Mouse (Mus musculus): ENCODE results near the gene Prtn3.
"Not testable (repeated sequence)": the region's sequence is repeated elsewhere in the genome, so short reads cannot be mapped to it uniquely, and the experiment has no call there.

The Prtn3 gene

DNA sequence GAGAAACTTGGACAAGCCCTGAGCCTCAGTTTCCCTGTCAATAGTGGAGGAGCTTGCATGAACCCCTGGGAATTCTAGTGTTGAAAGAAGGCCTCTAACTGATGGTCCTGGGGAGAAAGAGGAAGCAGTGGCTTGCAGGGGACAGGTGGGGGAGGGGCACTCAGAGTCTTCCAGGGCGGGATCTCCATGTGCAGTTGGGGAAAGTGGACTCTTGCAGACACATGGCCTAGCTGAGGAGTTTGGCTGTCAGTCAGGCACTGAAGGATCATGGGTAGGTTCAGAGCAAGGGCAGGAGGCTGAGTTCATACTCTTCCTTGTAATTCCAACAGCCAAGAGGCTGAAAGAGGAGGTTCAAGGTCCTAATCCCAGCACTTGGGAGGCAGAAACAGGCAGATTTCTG lies 2.9 kb downstream of the Prtn3 start:
- in situ Hi-C loops (cut with MboI, MseI), result no loop called here

DNA sequence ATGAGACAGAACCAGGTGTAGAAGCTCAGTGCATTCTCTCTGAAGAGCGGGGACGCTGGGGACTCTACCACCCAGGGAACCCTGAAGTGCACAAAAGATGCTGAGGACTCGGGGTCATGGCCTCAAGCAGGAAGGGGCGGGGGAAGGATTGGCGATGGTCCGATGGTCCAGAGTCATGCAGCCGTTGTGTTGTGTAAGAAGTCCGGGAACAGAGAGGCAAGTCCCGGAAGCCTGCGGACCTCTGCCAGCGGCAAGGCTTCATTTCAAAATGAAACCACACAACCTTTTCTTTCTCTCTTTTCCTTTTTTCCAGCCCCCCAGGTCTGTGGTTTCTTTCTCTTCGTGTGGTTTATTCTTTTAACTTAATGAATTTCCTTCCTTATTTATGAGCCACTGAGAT lies 3.5 kb downstream of the Prtn3 start:
- in situ Hi-C loops (cut with MboI, MseI), result no loop called here

GRCm38 (mm10) chr10:79879527-79879926 lies 5.3 kb downstream of the Prtn3 start:
- in situ Hi-C loops (cut with MboI, MseI), result no loop called here

- in situ Hi-C loops (cut with MboI, MseI), result no loop called here
These were observed 6.4 kb downstream of the Prtn3 start for GRCm38 (mm10) chr10:79880721-79881120.

DNA sequence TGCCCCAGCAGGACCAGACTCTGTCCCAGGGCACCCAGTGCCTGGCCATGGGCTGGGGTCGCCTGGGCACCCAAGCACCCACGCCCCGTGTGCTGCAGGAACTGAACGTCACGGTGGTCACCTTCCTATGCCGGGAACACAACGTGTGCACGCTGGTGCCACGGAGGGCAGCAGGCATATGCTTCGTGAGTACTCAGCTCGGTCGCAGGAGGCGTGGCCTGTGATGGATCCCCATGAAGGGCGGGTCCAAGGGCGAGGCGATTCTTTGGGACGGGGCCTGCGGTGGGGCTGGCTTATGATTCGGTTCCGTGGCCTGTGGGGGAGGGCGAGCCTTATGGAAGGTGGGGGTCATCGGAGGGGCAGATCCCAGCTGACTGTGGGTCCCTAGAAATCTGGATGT lies 7.7 kb downstream of the Prtn3 start:
- in situ Hi-C loops (cut with MboI, MseI), result no loop called here

- in situ Hi-C loops (cut with MboI, MseI), result no loop called here
These were observed 9.2 kb downstream of the Prtn3 start for GRCm38 (mm10) chr10:79883297-79884084.

- in situ Hi-C loops (cut with MboI, MseI), result no loop called here
These were observed 10.2 kb downstream of the Prtn3 start for GRCm38 (mm10) chr10:79884446-79884845.

DNA sequence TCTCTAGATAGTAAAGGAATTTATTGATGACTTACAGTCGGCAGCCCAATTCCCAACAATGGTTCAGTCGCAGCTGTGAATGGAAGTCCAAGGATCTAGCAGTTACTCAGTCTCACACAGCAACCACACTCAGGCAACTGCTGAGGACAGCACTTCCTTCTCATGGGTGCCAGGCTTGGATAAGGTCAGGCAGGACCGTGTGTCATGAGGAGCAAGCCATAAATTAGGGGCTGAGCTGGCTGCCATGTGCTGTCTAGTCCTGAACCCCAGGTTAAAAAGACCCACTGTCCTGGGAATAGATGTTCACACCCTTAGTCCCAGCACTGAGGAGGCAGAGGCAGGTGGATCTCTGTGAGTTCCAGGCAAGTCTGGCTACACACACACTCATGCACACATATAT lies 10.7 kb downstream of the Prtn3 start:
- in situ Hi-C loops (cut with MboI, MseI), result loop anchor here (5.0 kb wide), 1 partner anchor 67 kb away; no protein-coding TSS in a partner anchor

GRCm38 (mm10) chr10:79886054-79886453 lies 11.8 kb downstream of the Prtn3 start, which contains the start of gene Elane:
Elane (plus strand) TSS chr10:79886247.
- in situ Hi-C loops (cut with MboI, MseI), result loop anchor here (5.0 kb wide), 1 partner anchor 66 kb away; no protein-coding TSS in a partner anchor

DNA sequence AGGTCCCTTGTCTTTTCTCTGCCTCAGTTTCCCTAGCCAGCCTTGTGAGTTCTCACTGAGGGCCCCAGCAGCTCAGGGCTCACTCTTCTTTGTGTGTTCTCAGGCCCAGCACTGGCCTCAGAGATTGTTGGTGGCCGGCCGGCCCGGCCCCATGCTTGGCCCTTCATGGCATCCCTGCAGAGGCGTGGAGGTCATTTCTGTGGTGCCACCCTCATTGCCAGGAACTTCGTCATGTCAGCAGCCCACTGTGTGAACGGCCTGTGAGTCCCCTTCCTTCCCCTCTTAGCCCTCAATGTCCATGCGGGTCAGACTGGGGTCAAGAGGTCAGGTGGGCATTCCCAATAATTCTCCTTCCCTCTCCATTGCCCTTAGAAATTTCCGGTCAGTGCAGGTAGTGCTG lies 12.3 kb downstream of the Prtn3 start:
- in situ Hi-C loops (cut with MboI, MseI), result loop anchor here (5.0 kb wide), 1 partner anchor 66 kb away; no protein-coding TSS in a partner anchor

DNA sequence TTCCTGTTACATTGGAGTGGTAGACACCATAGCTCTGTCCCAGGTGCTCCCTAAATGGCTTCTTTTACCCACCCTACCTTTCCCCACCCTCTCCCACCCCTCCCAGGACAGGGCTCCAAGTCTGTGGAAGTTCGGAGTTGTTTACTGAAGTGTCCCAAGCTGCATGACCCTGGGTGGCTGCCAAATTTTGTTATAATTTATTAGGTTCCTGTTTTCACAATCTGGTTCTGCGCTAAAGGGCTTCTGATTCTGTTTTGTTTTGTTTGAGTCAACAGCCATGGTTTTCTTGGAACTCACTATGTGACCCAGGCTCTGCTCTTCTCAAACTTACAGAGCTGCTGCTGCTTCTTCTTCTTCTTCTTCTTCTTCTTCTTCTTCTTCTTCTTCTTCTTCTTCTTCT lies 15.1 kb downstream of the Prtn3 start:
- in situ Hi-C loops (cut with MboI, MseI), result loop anchor here (5.0 kb wide), 1 partner anchor 63 kb away; no protein-coding TSS in a partner anchor

GRCm38 (mm10) chr10:79890670-79891069 lies 16.4 kb downstream of the Prtn3 start, which contains the start of gene Cfd:
Cfd (plus strand) TSS chr10:79890853.
- in situ Hi-C loops (cut with MboI, MseI), result no loop called here

DNA sequence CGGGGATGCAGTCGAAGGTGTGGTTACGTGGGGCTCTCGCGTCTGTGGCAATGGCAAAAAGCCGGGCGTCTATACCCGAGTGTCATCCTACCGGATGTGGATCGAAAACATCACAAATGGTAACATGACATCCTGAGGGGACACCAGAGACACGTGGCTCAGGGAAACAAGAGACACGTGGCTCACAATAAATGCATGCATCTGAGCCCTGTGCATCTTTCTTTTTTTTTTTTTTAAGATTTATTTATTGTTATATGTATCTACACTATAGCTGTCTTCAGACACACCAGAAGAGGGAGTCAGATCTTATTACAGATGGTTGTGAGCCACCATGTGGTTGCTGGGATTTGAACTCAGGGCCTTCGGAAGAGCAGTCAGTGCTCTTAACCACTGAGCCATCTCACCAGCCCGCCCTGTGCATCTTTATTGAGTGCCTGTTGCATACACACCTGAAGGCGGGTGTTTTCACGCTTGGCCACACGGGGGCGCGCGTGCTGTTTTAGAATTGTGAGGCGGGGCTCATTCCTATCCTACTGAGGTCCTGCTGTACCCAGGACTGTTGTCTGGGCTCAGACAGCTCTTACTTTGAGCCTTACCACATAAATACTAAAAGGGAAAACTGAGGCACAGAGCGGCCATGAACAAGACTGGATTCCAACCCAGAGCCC lies 18.3 kb downstream of the Prtn3 start:
- in situ Hi-C loops (cut with MboI, MseI), result not testable (repeated sequence)

DNA sequence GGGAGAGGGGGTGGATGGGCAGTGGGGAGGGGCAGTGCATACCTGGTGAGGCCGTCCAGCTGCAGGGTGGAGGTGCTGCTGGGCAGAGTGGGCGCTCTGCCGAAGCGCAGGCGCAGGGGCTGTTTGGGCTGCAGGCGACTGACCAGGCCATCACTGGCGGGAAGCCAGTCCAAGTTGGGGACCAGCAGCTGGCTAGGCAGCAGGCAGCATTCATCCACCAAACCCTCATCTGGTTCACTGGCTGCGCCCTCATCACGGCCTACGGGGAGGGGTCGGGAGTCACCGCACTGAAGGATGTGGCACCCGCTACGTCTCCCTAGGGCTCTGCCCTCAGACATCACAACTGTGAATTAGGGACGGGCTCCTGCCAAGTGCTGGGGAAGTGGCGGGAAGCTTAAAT lies 22.0 kb downstream of the Prtn3 start:
- in situ Hi-C loops (cut with MboI, MseI), result no loop called here

DNA sequence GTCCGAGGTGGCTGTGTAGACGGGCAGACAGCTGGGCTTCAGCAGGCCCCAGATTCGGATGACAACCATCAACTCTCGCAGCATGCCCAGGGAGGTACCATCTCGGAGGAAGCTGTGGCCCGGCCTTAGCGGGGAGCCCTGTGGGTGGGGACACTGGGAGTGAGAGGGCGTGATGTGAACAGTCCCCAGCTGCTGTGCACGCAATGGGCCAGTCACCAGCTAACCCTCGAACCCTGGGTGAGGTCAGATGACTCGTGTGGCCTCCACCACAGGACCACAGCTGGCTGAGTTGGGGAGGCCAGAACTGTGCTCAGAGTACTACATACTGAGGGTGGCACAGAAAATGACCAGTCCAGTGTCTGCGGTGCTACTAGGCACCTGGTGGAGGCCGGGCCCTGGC lies 22.5 kb downstream of the Prtn3 start:
- in situ Hi-C loops (cut with MboI, MseI), result no loop called here

GRCm38 (mm10) chr10:79897316-79898245 lies 23.3 kb downstream of the Prtn3 start:
- in situ Hi-C loops (cut with MboI, MseI), result no loop called here

DNA sequence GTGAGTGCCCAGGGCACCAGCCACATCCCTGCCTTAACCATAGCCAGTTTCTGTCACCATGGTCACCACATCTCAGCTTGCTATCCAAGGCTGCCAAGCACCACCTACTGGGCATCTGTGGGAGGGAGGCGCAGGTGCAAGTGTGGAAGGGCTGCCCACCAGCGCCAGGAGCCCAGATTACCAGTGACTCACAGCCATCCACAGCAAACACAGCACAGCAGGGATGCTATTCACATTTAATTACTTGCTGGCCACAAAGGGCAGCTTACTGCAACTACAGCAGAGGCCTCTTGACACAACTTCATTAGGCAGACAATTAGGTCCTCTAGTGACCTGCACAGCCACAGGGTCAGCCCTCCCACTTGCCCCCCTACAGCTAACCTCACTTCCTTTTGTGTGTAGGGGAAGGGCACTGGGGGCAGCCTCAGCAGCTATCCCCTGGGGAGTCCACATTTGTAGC lies 26.7 kb downstream of the Prtn3 start:
- in situ Hi-C loops (cut with MboI, MseI), result no loop called here

GRCm38 (mm10) chr10:79906712-79907111 lies 32.4 kb downstream of the Prtn3 start:
- in situ Hi-C loops (cut with MboI, MseI), result no loop called here

DNA sequence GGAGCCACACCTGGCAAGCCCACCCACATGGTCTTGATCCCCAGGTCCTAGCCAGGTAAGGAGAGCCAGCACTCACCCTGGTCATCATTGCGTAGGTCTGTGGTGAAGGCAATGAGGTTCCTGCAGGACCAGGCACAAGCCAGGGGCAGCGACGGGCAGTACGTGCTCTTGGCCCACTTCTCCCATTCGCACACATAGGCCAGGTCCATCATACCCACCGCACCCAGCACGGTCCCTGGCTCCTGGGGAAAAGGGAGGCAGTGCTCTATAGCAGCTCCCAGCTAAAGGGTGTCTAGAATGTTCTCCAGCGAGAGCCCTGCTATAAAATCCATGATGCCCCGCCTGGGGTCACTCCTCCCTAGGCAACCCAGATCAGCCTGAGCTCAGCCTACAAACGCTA lies 33.1 kb downstream of the Prtn3 start:
- in situ Hi-C loops (cut with MboI, MseI), result no loop called here

- in situ Hi-C loops (cut with MboI, MseI), result no loop called here
These were observed 34.2 kb downstream of the Prtn3 start, which contains the start of gene Med16 for GRCm38 (mm10) chr10:79908167-79909091. Med16 (minus strand) TSS chr10:79908923.
